Mouse (Mus musculus): ENCODE results near the gene Pjvk. TPM values are rescaled to one million over a fixed set of nuclear protein-coding genes. Genes with fewer than 3 reads are reported as not detected.
"Not testable (repeated sequence)": the region's sequence is repeated elsewhere in the genome, so short reads cannot be mapped to it uniquely, and the experiment has no call there.

Pjvk gene
- polyA plus RNA-seq (2015; fragmentation: Nextera tagmentation; extraction: Ambion mirVana) = 0.45 and 0.65 TPM in 2 replicates

DNA sequence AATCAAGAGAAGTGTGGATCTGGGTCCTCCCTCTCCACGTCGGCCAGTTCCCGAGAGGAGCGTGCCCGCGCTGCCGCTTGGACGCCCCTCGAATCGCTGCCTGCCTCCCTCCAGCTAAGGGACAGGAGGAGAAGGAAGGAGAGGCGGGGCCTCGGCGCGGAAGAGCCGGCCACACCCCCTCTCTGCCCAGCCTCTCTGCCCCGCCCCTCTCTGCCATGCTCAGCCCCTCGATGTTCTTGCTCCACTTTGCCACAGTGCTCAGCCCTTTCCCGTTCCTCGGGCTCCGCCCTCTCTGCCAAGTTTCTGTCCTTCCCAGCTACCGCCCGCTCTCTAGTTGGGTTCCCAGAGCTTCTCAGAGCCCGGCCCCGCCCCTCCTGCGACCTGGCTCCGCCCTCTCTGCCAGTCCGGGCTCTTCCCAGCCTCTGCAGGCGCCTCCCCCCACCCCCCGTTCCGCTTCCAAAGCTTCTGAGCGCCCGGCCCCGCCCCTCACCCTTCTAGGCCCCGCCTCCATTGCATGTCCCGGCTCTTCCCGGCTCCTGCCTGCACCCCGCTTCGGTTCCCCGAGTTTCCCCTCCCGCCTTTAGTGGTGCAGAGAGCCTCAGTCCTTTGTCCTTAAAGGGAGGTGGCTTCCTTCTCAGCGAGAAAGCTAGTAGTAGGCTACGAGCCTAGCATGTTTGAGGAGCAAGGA lies at the start of gene Pjvk, which contains the start of gene Prkra:
TSS of gene Pjvk (plus strand) at position 594 of the 688 bp plus-strand sequence.
TSS of gene Prkra (minus strand) at position 133 of the 688 bp plus-strand sequence.
- peaks cover 25% of the 10 kb centered on the region for H3K4me1 ChIP-seq
- ATAC-seq (ENCODE audit: low FRiP score) = peak; percentile 98

GRCm38 (mm10) chr2:76599214-76599613 lies 49.1 kb upstream of the Pjvk start:
- Histone ChIP-seq H3K27ac (replicated peaks) (no peak overlapping the region), H3K36me3 (peaks cover 21% of the 10 kb centered on the region), H3K4me2 (no peak overlapping the region), H3K9ac (replicated peaks) (no peak overlapping the region), H3K27me3 (replicated peaks) (no peaks in the 10 kb centered on the region), H3K9me3 (replicated peaks) (no peaks in the 10 kb centered on the region), H3K4me3 (replicated peaks) (no peak overlapping the region), H3K4me1 (no peaks in the 10 kb centered on the region)
- WGBS = 57% methylated on average over 5 of the region's 5 CpGs
- no peak for ATAC-seq (ENCODE audit: low FRiP score)

More for the DNA sequence above, at the start of gene Pjvk, which contains the start of gene Prkra:
- H3K9me3 ChIP-seq (replicated peaks) = no peaks in the 10 kb centered on the region
- H3K27me3 ChIP-seq (replicated peaks) = no peaks in the 10 kb centered on the region
- peak within 1 kb of the TSS; percentile 86 for H3K4me3 ChIP-seq (replicated peaks)
- H3K9ac ChIP-seq (replicated peaks) = peak within 1 kb of the TSS; percentile 85
- H3K4me2 ChIP-seq = peak within 1 kb of the TSS; percentile 75
- WGBS = under 1% methylated on average over 40 of the region's 42 CpGs
- peaks cover 2% of the 10 kb centered on the region; the same call in 1 of the 2 replicates for H3K36me3 ChIP-seq
- peak within 1 kb of the TSS; percentile 96 for H3K27ac ChIP-seq (replicated peaks)

DNA sequence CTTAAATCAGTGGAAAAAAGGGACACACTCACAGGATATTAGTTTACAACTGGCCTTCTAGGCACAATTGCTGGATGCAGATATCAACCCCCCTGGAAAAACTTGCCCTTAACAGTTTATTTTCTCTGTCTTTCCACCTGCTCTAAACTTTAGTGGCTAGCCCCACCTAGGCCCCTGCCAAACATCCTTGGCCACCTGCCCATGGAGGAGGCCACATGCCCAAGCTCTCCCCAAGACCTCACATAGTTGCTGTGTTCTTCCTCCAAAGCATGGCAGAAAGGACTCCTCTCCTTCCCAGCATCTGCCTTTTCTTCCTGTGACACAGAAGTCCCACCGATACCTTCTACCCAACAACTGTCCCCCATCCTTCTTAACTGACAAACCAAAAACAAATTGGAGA lies 46.0 kb upstream of the Pjvk start:
- ATAC-seq (ENCODE audit: low FRiP score) = no peak
- Histone ChIP-seq H3K4me2 (no peak overlapping the region), H3K9ac (replicated peaks) (no peak overlapping the region), H3K27me3 (replicated peaks) (no peaks in the 10 kb centered on the region), H3K27ac (replicated peaks) (no peak overlapping the region), H3K4me1 (no peaks in the 10 kb centered on the region), H3K9me3 (replicated peaks) (no peaks in the 10 kb centered on the region), H3K36me3 (no peaks in the 10 kb centered on the region), H3K4me3 (replicated peaks) (no peak overlapping the region)
- 96% methylated on average over 1 of the region's 1 CpGs for WGBS

GRCm38 (mm10) chr2:76606704-76607103 lies 41.6 kb upstream of the Pjvk start:
- Histone ChIP-seq H3K27me3 (replicated peaks) (no peaks in the 10 kb centered on the region), H3K4me1 (no peaks in the 10 kb centered on the region), H3K9ac (replicated peaks) (no peak overlapping the region), H3K9me3 (replicated peaks) (no peaks in the 10 kb centered on the region), H3K27ac (replicated peaks) (no peak overlapping the region), H3K4me2 (no peak overlapping the region), H3K4me3 (replicated peaks) (no peak overlapping the region), H3K36me3 (no peaks in the 10 kb centered on the region)
- 91% methylated on average over 3 of the region's 3 CpGs for WGBS
- ATAC-seq (ENCODE audit: low FRiP score) = no peak

- Histone ChIP-seq H3K4me1 (no peaks in the 10 kb centered on the region), H3K27ac (replicated peaks) (no peak overlapping the region)
- WGBS = 86% methylated on average over 10 of the region's 10 CpGs
Observed at GRCm38 (mm10) chr2:76610326-76611104, 37.8 kb upstream of the Pjvk start.

DNA sequence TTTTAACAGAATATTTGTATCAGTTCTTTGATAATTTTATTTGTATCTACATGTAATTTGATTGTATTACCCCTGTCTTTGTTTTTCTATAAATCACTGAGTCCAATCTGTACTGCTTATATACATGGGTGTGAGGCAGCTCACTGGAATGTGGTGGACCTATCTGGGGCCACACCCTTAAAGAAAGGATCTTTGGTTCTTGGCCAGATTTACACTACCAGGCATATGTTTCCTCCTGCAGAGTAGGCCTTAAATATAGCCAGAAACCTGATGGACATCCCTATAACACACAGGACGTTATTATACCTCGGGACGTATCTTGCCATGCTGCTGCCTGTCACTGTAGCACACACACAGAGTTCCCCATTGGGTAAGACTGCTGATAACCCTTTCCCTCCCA lies 36.3 kb upstream of the Pjvk start:
- Histone ChIP-seq H3K27ac (replicated peaks) (no peak overlapping the region), H3K4me2 (no peak overlapping the region), H3K27me3 (replicated peaks) (no peaks in the 10 kb centered on the region), H3K4me3 (replicated peaks) (no peak overlapping the region), H3K4me1 (no peaks in the 10 kb centered on the region), H3K36me3 (no peaks in the 10 kb centered on the region), H3K9ac (replicated peaks) (no peak overlapping the region), H3K9me3 (replicated peaks) (no peaks in the 10 kb centered on the region)
- WGBS = 89% methylated on average over 3 of the region's 3 CpGs
- ATAC-seq (ENCODE audit: low FRiP score) = no peak

More at GRCm38 (mm10) chr2:76610326-76611104, 37.8 kb upstream of the Pjvk start:
- no peak for ATAC-seq (ENCODE audit: low FRiP score)
- H3K27me3 ChIP-seq (replicated peaks) = no peaks in the 10 kb centered on the region
- no peak overlapping the region for H3K9ac ChIP-seq (replicated peaks)
- H3K9me3 ChIP-seq (replicated peaks) = no peaks in the 10 kb centered on the region
- H3K36me3 ChIP-seq = no peaks in the 10 kb centered on the region
- H3K4me2 ChIP-seq = no peak overlapping the region
- H3K4me3 ChIP-seq (replicated peaks) = no peak overlapping the region

DNA sequence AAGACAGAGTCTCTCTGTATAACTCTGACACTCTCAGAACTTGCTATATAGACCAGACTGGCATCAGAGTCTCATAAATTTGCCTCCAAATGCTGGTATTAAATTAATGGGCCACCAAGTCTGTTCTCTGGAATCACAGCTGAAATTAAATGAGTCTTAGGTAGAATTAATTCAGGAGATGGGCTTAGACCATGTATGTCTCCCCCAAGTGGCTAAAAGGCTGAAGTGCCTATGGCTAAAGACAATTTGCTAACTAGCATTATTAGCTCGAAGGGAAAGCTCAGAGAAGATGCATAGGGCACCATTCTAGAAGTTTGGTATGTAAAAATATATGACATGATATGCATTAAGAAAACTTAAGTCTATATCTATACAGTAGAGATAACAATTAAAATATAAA lies 30.2 kb upstream of the Pjvk start:
- Histone ChIP-seq H3K36me3 (no peaks in the 10 kb centered on the region; the same call in 1 of the 2 replicates), H3K9me3 (replicated peaks) (no peaks in the 10 kb centered on the region), H3K27me3 (replicated peaks) (no peaks in the 10 kb centered on the region), H3K4me1 (0 out of 2 replicates have a peak, but pooled peaks cover 2% of the 10 kb centered on the region), H3K9ac (replicated peaks) (no peak overlapping the region), H3K27ac (replicated peaks) (no peak overlapping the region), H3K4me2 (no peak overlapping the region), H3K4me3 (replicated peaks) (no peak overlapping the region)
- 27% methylated on average over 1 of the region's 1 CpGs for WGBS
- peak; percentile 61 for ATAC-seq (ENCODE audit: low FRiP score)

DNA sequence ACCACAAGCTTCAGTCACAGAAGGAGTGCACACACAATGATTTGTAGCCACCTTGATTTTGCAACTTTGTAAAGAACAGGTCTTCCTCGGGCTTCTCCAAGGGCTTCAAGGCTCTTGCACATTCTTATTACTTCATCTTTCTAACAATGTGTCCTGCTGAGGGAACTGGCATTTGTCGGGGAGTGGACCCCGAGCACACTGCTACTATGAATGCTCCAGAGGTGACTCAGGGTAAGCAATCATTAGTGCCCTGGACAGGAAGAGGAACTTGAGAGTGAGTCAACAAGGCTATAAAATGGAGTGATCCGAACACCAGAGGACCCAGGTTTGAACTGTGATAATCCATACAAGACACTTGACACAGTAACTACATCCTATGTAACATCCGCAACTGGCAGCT lies 28.1 kb upstream of the Pjvk start:
- Histone ChIP-seq H3K27me3 (replicated peaks) (no peaks in the 10 kb centered on the region), H3K9me3 (replicated peaks) (no peaks in the 10 kb centered on the region), H3K4me2 (no peak overlapping the region), H3K9ac (replicated peaks) (no peak overlapping the region), H3K4me3 (replicated peaks) (no peak overlapping the region), H3K4me1 (0 out of 2 replicates have a peak, but pooled peaks cover 2% of the 10 kb centered on the region), H3K27ac (replicated peaks) (no peak overlapping the region), H3K36me3 (peaks cover 14% of the 10 kb centered on the region)
- 89% methylated on average over 5 of the region's 5 CpGs for WGBS
- no peak for ATAC-seq (ENCODE audit: low FRiP score)

- H3K9ac ChIP-seq (replicated peaks) = no peak overlapping the region
- H3K36me3 ChIP-seq = peaks cover 28% of the 10 kb centered on the region
- no peak overlapping the region for H3K4me3 ChIP-seq (replicated peaks)
- H3K4me2 ChIP-seq = no peak overlapping the region
- ATAC-seq (ENCODE audit: low FRiP score) = no peak
- 69% methylated on average over 1 of the region's 1 CpGs for WGBS
- no peak overlapping the region for H3K27ac ChIP-seq (replicated peaks)
- H3K4me1 ChIP-seq = 0 out of 2 replicates have a peak, but pooled peaks cover 2% of the 10 kb centered on the region
- no peaks in the 10 kb centered on the region for H3K27me3 ChIP-seq (replicated peaks)
- H3K9me3 ChIP-seq (replicated peaks) = no peaks in the 10 kb centered on the region
Observed at GRCm38 (mm10) chr2:76621724-76622123, 26.6 kb upstream of the Pjvk start.

DNA sequence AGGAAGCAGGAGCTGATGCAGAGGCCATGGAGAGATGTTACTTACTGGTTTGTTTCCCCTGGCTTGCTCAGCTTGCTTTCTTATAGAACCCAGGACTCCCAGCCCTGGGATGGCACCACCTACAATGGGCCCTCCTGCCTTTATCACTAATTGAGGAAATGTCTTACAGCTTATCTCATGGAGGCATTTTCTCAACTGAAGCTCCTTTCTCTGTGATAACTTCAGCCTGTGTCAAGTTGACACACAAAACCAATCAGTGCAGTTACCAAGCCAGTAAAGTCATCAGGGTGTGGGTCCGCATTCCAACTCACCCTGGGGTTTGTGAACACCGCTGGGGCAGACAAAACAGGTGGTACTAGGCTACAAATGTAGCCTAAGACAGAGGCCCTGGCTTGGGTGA lies 26.0 kb upstream of the Pjvk start:
- H3K9me3 ChIP-seq (replicated peaks); ATAC-seq (ENCODE audit: low FRiP score); H3K27ac ChIP-seq (replicated peaks); H3K27me3 ChIP-seq (replicated peaks); H3K9ac ChIP-seq (replicated peaks); H3K4me3 ChIP-seq (replicated peaks); H3K4me1 ChIP-seq; H3K4me2 ChIP-seq: not testable (repeated sequence)
- 98% methylated on average over 2 of the region's 2 CpGs for WGBS
- peaks cover 34% of the 10 kb centered on the region for H3K36me3 ChIP-seq

GRCm38 (mm10) chr2:76630293-76630692 lies 18.0 kb upstream of the Pjvk start:
- peaks cover 85% of the 10 kb centered on the region for H3K36me3 ChIP-seq
- no peak overlapping the region for H3K27ac ChIP-seq (replicated peaks)
- H3K4me2 ChIP-seq = no peak overlapping the region
- H3K9ac ChIP-seq (replicated peaks) = no peak overlapping the region
- no peak overlapping the region for H3K4me3 ChIP-seq (replicated peaks)
- no peaks in the 10 kb centered on the region for H3K27me3 ChIP-seq (replicated peaks)
- no peaks in the 10 kb centered on the region for H3K4me1 ChIP-seq
- no peak for ATAC-seq (ENCODE audit: low FRiP score)
- 94% methylated on average over 12 of the region's 12 CpGs for WGBS
- H3K9me3 ChIP-seq (replicated peaks) = no peaks in the 10 kb centered on the region; the same call in 1 of the 2 replicates

GRCm38 (mm10) chr2:76631600-76631999 lies 16.7 kb upstream of the Pjvk start:
- no peaks in the 10 kb centered on the region for H3K4me1 ChIP-seq
- 85% methylated on average over 4 of the region's 4 CpGs for WGBS
- no peaks in the 10 kb centered on the region for H3K27me3 ChIP-seq (replicated peaks)
- H3K9me3 ChIP-seq (replicated peaks) = no peaks in the 10 kb centered on the region; the same call in 1 of the 2 replicates
- no peak overlapping the region for H3K4me2 ChIP-seq
- no peak for ATAC-seq (ENCODE audit: low FRiP score)
- no peak overlapping the region for H3K9ac ChIP-seq (replicated peaks)
- H3K36me3 ChIP-seq = peaks cover 86% of the 10 kb centered on the region
- H3K4me3 ChIP-seq (replicated peaks) = no peak overlapping the region
- no peak overlapping the region for H3K27ac ChIP-seq (replicated peaks)

Measured in neural tube, embryonic 15.5 days (tissue).